Mouse (Mus musculus) frontal cortex, postnatal 14 days (tissue): Measurements from ENCODE around the gene BC035044.
"Not testable (repeated sequence)": the region's sequence is repeated elsewhere in the genome, so short reads cannot be mapped to it uniquely, and the experiment has no call there.

Source experiments
- DNase-seq, 2 experiments: peaks; one replicate each; pipeline ENCODE4 v3.0.0; 2022; ENCODE audit warnings: low spot score in 2 of 2

Gene BC035044

GRCm38 (mm10) chr6:128890948-128891355, at the start of gene BC035044:
Gene BC035044 (minus strand): TSS chr6:128891126.
- DNase-seq = no peak

GRCm38 (mm10) chr6:128935889-128936665, 45.2 kb upstream of the BC035044 start:
- DNase-seq = not testable (repeated sequence)

DNA sequence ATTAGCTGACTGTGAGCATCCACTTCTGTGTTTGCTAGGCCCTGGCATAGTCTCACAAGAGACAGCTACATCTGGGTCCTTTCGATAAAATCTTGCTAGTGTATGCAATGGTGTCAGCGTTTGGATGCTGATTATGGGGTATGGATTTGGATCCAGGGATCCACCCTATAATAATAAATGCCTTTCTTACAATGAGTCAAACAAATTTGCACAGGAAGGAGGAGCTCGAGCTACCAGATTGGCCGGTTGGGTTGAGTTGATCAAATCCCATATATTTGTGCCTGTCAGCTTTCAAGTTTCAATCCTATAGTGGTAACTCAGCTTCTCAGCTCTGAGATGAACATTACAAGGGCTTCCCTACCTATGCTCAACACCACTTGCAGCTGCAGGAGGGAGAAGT, 43.2 kb upstream of the BC035044 start, which contains the start of gene Clec2g:
TSS of gene Clec2g (plus strand) at position 301 of the 400 bp plus-strand sequence.
- DNase-seq = not testable (repeated sequence)

- DNase-seq = no peak
Observed at GRCm38 (mm10) chr6:128933050-128933449, 42.1 kb upstream of the BC035044 start.

DNA sequence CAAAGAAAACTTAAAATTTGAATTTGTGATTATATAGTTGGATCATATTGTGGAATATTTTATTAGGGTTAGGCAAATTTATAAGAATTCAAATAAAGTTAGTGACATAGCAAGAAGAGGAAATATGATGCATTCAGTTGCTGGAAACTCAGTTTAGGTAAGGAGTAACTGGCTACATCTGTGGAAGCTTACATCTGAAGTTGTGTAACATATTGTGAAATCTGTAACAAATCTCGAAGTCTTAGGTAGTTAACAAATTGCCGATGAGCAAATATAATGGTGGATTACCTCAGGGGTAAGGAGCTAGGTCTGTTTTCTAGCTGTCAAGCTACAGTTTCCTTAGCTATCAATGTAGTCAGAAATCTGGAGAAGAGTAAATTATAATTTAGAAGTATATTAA, 26.4 kb upstream of the BC035044 start:
- no peak for DNase-seq

GRCm38 (mm10) chr6:128913598-128914254, 22.8 kb upstream of the BC035044 start:
- no peak for DNase-seq

DNA sequence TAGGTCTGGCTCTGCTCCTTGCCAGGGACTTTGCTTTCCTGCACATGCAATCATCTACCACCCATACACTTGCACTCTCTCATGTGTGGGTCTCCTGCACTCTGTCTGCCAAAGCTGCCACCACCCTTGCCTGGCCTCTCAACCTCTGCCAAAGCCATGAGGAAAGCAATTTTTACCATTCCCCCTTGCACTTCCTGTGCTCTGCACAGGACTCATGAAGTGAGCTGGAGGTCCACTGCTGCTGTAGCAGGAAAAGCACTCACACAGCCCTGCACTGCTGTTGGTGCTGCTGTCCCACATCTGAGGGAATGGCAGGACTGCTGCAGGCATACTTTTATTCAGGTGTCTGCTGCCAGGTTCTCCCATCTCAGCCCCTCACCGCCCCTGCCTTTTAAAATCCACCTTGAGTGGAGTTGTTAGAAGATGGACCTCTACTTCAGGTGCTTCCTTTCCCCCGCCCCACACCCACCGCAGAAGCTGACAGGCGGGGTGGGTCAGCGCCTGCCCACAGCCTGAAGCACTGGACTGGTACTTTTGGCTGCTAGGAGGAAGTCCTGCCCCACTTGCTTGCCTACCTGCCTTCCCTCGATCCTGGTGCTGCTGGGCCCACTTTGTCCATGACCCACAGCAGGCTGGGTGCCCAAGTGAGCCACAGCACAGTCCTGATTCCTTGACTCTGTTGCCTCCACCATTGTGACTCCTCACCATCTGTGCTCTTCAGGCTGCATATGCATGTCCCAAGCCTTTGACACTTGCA, 10.0 kb upstream of the BC035044 start:
- DNase-seq = not testable (repeated sequence)

DNA sequence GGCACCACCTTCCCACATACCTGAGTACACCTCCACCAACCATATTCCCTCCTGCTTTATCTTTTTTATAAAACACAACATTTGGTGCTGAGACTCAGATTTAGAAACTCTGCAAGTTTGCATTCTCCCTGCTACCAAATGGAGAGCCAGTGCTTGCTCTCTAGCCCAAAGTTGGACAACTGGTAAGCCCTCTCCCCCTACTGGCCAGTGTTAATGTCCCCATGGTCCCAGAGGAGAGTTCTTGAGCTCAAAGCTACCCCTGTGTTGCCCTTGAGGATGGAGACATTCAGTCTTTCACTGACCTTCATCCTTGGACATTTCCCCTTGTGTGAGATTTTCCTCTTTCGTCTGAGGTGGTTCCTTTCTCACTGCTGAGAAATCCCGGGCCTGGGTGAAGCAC, 9.1 kb upstream of the BC035044 start:
- no peak for DNase-seq

DNA sequence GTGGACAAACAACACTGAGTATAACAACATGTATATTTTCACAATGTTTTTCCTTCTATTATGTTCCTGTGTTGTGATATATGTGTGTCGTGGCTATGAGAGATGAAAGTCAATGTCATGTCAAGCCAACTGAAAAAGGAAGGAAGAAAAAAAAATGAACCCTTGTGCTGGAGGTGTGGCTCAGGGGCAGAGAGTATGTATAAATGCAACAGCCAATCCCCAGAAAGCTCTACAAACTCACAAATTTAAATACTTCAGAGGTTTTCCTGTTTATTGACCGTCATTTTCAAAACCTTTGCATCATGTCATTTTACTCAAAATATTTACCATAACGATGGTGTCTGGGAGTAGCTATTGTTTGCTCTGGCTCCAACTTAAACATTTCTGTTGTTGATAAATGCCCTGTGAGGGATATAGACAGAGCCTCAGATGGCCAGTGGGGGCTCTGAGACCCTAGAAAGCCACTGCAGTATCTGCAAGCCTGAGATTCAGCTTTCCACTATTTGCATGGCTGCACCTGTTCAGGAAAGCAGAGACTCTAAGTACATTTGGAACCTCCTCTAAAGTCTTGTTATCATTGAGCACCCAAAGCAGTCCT, 4.6 kb upstream of the BC035044 start:
- no peak for DNase-seq

DNA sequence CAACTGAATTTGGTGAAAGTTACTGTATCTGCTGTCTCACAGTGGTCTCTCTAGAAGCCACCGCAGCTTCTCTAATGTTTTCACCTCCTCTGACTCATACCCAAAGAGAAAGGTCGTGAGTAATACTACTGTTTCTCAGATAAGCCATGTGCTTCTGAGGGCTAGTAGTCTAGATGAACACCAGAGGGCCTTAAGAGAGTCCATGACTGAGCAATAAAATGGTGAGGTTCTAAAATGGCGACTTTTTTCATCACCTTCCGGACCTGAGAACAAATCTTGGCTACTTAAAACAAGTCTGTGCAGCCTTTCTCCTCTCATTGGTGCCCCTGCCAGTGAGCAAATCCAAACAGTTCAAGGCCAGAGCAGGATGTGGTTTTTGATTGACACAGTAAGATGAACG, 2.1 kb downstream of the BC035044 start:
- DNase-seq = no peak

DNA sequence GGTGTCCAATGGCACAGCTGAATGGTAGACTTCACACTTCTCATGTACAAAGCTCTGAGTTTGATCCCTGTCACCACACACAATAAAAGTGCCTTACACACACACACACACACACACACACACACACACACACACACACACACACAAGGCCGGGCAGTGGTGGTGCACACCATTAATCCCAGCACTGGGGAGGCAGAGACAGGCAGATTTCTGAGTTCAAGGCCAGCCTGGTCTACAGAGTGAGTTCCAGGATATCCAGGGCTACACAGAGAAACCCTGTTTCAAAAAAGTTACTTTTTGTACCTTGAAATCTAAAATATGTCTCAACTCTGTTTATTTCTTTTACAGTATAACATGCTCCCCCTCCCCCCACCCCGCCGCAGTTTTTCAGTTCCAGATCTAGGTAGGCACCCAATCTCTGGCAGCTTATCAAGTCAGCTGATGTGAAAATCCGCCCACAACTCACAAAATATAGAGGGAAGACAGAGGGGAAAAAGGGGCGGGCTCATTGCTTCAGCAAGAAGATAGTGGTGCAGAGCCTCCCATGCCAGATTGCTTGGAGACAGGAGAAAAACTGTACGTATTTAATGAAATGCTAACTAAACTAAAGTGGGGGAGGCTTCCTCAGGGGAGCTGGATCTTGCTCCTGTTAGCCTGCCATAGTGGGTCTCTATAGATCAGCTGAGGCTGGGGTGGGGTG, 3.7 kb downstream of the BC035044 start, which contains the start of gene Clec2i:
TSS of gene Clec2i (plus strand) at position 498 of the 700 bp plus-strand sequence.
- peak in 1 of 2 experiments; percentile 14 for DNase-seq

- DNase-seq = no peak
Observed at GRCm38 (mm10) chr6:128871910-128872610, 18.9 kb downstream of the BC035044 start.

- no peak for DNase-seq
Observed at GRCm38 (mm10) chr6:128868861-128869260, 22.1 kb downstream of the BC035044 start.

GRCm38 (mm10) chr6:128857976-128858375, 33.0 kb downstream of the BC035044 start:
- DNase-seq = no peak

GRCm38 (mm10) chr6:128856250-128856649, 34.7 kb downstream of the BC035044 start:
- peak; percentile 44 to 60 for DNase-seq

- no peak for DNase-seq
Observed at GRCm38 (mm10) chr6:128855477-128855876, 35.4 kb downstream of the BC035044 start.

- no peak for DNase-seq
Observed at GRCm38 (mm10) chr6:128854895-128855294, 36.0 kb downstream of the BC035044 start.

DNA sequence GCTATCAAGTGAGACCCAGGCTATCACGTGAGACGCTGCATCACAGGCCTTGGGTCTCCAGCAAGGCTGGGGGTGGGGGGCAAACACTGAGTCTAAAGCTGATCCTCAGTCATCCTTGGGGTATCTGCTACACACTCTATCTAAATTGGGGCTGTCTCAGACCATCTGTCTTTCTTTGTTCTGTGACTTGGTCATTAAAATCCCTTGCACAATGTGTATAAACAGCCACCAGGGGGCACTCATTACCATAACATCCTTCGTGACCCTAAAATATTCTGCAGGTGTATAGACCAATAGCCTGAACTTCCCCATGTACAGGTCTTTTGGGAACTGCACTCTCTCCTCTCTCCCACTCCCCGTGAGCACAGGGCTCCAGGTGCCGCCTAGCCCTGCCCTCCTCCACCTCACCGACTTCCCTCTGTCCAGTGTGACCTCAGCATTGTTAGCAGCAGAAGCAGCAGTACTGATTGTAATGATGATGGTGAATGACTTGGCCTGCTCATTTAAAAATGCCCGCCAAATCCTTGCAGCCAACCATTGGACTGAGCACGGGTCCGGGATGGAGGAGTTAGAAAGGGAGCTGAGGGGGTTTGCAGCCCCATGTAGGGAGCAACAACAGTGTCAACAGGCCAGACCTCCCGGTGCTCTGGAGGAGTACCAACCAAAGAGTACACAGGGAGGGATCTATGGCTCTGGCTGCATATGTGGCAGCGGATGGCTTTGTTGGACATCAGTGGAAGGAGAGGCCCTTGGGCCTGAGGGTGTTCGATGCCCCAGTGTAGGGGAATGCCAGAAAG, 36.7 kb downstream of the BC035044 start:
- DNase-seq = peak in 1 of 2 experiments; percentile 70

GRCm38 (mm10) chr6:128852766-128853165, 38.2 kb downstream of the BC035044 start:
- DNase-seq = no peak

GRCm38 (mm10) chr6:128851151-128851550, 39.8 kb downstream of the BC035044 start:
- DNase-seq = no peak
